Mouse (Mus musculus) adrenal gland, postnatal 4 days (tissue): ENCODE measurements around the gene Tchh. TPM values are rescaled to one million over a fixed set of nuclear protein-coding genes. Genes with fewer than 3 reads are reported as not detected.
"Not testable (repeated sequence)": the region's sequence is repeated elsewhere in the genome, so short reads cannot be mapped to it uniquely, and the experiment has no call there.

Experiments used
- DNase-seq, 2 experiments: peaks; one replicate each; pipeline ENCODE4 v3.0.0; 2021 to 2022; ENCODE audit warnings: low spot score in 2 of 2, mixed read lengths in 2 of 2
- long read RNA-seq, 2 experiments: library from polyadenylated mRNA; stranded (forward); transcript quantifications; one replicate each; pipeline ENCODE4 v2.0.0; 2021
- total RNA-seq, 2 experiments: library from RNA; stranded (reverse); gene quantifications; 2 replicates each; pipeline ENCODE4 v1.2.3; 2021

The Tchh gene
- total RNA-seq: under 1 TPM; 0.59 to 0.98 TPM
- long read RNA-seq, experiment 1, partial matches to known transcripts: 0 of 1 reads
- long read RNA-seq, experiment 1, other reads (novel, unspliced or antisense): 1 of 1 reads
- long read RNA-seq, experiment 2, partial matches to known transcripts: 0 of 3 reads
- long read RNA-seq, experiment 2, other reads (novel, unspliced or antisense): 3 of 3 reads

GRCm38 (mm10) chr3:93442030-93442429 lies at the start of gene Tchh:
Gene Tchh (plus strand): TSS chr3:93442330.
- no peak for DNase-seq

DNA sequence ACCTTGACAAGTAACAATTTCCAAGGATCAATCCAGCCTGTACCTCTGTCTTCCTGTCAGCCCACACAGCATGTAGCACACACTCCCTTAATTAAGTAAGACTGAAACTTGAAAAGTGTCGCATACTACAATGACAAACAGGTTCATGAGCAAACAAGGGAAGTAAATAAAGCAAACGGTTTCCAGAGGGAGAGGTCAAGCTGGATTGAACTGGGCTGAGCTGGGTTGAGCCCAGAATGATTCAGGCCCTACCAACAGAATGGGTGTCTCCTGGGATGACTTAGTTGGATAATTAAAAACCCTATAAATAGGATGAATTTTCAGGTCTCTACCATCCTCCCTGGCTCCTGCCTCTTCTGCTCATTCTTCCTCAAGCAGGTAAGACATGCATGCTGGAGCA lies 48.8 kb upstream of the Tchh start, which contains the start of gene Rptn:
Gene Rptn (plus strand): TSS at position 334 of the 400 bp plus-strand sequence.
- DNase-seq: no peak

DNA sequence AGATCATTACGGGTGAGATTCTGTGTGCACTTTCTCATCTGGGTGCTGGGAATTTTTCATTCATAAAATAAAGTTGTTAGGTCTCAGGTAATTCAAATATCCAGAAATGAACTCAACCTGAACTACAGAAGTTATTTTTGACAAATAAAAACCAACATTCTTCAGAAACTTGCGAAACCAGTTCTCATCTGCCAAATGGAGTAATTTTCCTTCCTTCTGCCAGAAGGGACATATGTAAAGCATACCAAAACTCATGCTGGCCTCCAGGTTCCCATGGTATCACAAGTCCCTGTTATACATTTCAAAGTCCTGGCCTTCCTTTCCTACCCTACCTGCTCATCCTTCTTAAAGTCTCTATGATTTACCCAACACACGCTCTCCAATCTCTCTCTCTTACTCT lies 38.2 kb upstream of the Tchh start:
- DNase-seq: no peak

DNA sequence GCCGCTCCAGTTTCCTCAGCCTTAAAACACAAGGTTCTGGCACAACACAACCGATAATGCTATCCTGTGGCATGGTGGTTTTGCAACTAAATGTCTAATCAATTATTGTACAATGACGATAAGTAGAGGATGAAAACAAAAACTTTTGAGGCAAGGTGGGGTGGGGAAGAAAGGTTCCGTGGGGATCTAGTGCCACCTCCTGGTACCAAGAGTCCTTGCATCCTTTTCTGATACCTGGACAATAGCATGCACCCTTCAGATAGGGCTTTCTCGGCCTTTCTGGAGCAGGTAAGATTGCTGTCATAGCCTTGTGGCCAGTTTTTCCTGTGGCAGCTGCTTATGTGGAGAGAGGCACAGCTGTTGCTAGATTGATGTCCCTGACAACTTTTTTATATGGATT lies 35.1 kb upstream of the Tchh start:
- no peak for DNase-seq

- no peak for DNase-seq
Measured at GRCm38 (mm10) chr3:93411905-93412304, 30.2 kb upstream of the Tchh start.

DNA sequence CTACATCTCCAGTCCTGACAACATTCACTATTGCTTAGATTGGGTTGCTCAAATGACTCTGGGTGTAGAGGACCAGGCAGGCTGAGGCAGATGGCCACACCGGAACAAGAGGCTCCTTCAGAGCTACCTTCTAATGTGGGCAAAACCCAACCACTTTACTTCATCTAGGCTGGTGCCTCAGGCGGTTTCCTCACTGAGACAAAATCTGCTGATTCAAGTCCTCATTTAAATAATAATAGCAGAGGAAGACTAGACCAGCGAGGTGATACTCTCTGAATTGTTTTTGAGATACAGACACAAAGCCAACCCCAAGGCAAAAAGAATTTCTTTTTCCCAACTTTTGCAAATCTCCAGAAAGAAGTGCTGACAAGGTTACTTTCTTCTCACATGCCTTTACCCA lies 10.5 kb upstream of the Tchh start:
- no peak for DNase-seq

DNA sequence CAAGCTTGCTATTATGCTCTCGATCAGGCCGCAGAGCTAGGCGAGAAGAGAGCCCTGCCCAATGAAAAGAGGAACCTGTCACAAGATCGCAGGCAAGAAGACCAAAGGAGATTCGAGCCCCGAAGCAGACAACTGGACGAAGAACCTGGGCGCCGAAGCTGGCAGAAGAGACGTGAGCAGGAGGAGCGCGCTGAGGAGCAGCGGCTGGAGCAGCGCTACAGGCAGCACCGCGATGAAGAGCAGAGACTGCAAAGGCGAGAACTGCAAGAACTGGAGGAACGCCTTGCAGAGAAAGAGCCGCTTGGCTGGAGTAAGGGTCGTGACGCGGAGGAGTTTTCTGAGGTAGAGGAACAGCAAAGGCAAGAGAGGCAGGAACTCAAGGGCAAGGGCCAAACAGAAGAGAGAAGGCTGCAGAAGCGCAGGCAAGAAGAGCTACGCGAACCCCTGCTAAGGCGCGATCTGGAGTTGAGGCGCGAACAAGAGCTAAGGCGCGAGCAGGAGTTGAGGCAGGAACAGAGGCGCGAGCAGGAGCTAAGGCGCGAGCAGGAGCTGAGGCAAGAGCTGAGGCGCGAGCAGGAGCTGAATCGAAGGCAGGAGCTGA lies 1.5 kb downstream of the Tchh start:
- DNase-seq: no peak

DNA sequence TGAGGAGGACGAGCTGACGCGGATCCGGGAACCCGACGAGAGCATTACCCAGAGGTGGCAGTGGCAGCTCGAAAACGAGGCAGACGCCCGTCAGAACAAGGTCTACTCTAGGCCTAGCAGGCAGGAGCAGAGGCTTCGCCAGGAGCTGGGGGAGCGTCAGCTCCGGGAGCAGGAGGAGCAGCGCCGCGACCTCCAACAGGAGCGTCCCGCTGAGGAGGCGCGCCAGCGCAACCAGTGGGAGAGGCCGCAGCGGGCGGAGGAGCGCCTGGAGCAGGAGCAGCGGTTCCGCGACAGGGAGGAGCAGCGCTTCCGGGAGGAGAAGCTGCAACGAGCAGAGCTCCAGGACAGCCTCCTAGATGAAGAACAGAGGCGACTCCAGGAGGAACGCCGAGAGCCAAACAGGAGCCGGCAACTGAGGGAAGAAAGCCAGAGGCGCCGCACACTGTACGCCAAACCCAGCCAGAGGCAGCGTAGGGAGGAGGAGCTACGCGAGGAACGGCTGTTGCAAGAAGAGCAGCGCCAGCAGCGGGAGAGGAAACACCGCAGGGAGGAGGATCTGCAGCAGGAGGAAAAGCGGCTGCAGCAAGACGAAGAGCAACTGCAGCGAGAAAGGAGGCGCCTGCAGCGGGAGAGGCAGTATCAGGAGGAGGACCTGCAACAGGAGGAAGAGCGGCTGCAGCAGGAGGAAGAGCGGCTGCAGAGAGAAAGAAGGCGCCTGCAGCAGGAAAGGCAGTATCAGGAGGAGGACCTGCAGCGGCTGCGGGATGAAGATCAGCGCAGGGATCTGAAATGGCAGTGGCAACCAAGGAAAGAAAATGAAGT lies 2.4 kb downstream of the Tchh start:
- DNase-seq: peak; percentile 18 to 33

DNA sequence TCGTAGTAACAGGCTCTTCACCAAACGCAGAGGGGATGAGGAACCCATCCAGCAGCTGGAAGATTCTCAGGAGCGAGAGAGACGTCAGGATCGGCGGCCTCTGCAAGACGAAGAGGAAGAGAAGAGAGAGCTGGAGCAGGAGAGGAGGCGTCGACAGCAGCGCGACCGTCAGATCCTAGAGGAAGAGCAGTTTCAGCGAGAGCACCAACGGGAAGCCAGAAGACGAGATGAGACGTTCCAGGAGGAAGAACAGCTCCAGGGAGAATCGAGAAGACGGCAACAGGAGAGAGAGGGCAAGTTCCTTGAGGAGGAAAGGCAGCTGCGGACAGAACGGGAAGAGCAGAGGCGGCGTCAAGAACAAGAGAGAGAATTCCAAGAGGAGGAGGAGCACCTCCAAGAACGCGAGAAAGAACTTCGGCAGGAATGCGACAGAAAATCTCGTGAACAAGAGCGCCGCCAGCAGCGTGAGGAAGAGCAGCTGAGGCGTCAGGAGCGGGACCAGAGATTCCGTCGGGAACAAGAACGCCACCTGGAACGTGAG lies 3.1 kb downstream of the Tchh start:
- no peak for DNase-seq

DNA sequence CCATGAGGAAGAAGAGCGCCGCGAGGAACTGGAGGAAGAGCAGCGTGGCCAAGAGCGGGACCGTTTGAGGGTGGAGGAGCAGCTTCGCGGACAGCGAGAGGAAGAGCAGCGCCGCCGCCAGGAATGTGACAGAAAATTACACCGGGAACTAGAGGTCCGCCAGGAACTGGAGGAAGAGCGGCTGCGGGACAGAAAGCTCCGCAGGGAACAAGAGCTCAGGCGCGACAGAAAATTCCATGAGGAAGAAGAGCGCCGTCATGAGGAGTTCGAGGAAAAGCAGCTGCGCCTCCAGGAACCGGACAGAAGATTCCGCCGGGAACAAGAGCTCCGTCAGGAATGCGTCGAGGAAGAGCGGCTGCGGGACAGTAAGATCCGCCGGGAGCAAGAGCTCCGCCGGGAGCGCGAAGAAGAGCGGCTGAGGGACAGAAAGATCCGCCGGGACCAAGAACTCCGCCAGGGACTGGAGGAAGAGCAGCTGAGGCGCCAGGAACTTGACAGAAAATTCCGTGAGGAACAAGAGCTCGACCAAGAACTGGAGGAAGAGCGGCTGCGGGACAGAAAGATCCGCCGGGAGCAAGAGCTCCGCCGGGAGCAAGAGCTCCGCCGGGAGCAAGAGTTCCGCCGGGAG lies 4.1 kb downstream of the Tchh start:
- no peak for DNase-seq

GRCm38 (mm10) chr3:93446756-93447137 lies 4.6 kb downstream of the Tchh start:
- not testable (repeated sequence) for DNase-seq

DNA sequence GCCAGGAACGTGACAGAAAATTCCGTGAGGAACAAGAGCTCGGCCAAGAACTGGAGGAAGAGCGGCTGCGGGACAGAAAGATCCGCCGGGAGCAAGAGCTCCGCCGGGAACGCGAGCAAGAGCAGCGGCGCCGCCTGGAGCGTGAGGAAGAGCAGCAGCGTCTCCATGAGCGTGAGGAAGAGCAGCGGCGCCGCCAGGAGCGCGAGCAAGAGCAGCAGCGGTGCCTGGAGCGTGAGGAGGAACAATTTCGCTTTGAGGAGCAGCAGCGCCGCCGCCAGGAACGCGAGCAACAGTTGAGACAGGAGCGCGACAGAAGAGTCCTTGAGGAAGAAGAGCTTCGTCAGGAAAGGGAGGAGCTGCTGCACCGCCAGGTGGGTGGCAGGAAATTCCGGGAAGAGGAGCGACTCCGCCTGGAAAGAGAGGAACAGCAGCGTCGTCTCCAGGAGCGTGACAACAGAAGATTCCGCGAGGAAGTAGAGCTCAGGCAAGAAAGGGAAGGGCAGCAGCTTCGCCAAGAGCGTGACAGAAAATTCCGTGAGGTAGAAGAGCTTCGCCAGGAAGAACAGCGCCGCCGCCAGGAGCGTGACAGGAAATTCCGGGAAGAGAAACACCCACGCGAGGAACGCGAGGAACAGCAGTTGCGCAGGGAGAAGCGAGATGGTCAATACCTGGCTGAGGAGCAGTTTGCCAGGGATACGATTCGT lies 5.2 kb downstream of the Tchh start:
- no peak for DNase-seq

GRCm38 (mm10) chr3:93466556-93466955 lies 24.4 kb downstream of the Tchh start:
- DNase-seq: no peak

DNA sequence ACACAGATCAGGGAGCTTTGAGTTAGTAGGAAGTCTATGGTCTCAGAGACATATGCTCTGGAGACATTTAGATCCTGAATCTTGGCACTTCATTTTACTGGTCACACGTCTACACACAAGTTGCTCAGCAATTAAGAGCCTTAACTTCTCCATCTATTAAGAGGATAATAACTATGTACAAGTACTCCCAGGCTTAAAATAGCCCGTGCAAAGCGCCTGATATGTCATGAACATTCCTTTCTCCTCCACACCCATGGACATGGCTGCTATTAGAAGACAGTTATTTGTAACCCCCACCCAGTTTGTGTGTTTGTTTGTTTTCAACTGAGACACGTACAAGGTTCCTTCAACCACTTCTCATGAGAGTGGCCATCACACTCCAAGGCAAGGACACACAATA lies 25.0 kb downstream of the Tchh start:
- no peak for DNase-seq

GRCm38 (mm10) chr3:93468561-93468960 lies 26.4 kb downstream of the Tchh start, which contains the start of gene Tchhl1:
Gene Tchhl1 (plus strand): TSS chr3:93468754.
- DNase-seq: no peak

- DNase-seq: no peak
Measured at GRCm38 (mm10) chr3:93469629-93470028, 27.5 kb downstream of the Tchh start.

- DNase-seq: no peak
Measured at GRCm38 (mm10) chr3:93480053-93480452, 37.9 kb downstream of the Tchh start.

DNA sequence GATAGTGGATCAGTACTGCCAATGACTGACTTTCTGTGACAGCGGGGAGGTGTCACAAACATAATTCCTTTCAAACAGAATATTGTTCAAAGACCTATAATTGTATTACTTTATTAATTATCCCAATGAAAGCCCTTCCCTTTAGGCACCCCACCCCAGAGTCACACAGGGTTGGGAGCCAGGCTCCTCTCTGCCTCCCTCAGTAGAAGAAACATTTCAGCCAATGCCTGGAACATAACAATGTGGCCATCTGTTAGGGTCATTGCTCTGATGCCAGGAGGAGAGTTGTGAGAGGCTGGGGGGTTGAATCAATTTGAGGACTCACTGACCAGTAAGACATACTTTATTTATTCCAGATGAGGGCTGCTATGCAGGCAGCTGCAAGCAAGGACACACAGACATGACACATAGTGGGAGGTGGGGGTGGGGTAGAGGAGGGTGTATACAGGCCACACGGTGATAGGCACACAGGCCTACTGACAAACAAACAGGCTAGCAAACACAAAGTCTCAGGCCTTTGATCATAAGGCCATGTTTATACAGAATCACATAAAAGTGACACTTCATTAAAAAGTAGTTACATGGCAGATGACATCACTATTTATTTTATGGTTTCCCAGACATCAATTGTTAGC lies 40.0 kb downstream of the Tchh start:
- no peak for DNase-seq

DNA sequence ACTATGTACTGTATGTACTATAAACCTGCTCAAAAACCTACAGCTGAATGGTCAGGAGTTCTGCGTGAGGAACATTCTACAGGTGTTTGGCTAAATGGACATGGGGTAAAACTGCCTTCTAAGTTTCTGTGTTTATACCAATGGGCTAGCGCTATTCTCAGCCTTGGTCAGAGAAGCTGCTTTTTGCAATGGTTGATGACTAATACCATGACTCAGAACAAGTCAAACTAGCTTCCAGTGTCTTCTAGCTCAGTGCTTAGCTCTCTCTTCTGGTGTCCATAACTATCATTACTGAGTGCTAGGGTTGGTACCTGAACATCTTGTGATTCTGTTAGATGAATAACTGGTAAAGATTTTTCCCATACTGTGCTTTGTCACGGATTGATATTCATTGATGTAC lies 43.5 kb downstream of the Tchh start:
- DNase-seq: no peak

DNA sequence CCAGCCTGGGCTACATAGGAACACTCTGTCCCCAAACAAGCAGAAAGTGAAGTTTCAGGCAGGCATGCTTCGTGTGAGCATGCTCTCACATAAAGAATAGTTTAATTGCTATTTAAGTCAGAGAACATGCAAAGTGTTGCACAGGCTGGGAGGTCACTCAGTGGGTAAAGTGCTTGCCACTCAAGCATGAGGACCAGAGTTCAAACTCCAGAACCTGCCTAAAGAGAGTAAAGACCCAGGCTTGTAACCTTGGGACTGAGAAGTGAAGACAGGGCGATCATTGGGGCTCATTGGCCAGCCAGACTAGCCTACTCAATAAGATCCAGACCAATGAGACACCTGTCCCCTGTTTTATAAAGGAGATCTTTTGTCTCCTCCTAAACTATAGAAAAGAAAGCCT lies 46.4 kb downstream of the Tchh start:
- DNase-seq: no peak

DNA sequence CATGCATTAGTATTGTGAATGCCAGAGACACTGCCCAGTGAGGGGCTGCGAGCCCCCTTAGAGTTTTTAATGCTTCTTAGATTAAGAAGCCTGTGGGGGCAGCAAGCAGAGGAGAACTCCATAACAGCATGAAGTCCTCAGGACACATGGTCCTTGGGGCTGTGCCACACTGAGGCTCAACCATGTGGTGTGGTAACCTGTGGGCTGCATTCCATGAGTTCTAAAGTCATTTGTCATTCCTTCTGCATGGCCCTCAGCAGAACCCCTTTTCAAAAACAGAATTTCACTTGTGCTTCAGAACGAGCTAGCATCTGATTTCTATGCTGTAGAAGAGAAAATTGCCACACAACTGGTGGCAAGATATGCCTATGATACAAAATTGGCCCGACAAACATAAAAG lies 50.0 kb downstream of the Tchh start:
- DNase-seq: no peak
